Mouse (Mus musculus) liver, embryonic 16.5 days (tissue): ENCODE measurements around the gene Lbx2. TPM values are rescaled to one million over a fixed set of nuclear protein-coding genes. Genes with fewer than 3 reads are reported as not detected.
A peak's percentile ranks its signal among the peaks of the same experiment; 100 is the strongest.

ENCODE experiments used
- ATAC-seq: fragments of 200-750 bp; cut with Nextera tagmentation; 2 replicates; pipeline ENCODE4 v1.8.0; 2017; ENCODE audit warnings: low read depth, mild to moderate bottlenecking, moderate number of reproducible peaks, moderate library complexity
- H3K27ac ChIP-seq: fragments of 300-500 bp; sonication (generic); 2 replicates; pipeline ENCODE4 v1.5.1; 2014; ENCODE audit warnings: mild to moderate bottlenecking, low read length
- H3K27me3 ChIP-seq: fragments of 300-500 bp; sonication (generic); 2 replicates; pipeline ENCODE4 v1.6.1; 2014; ENCODE audit warnings: low read depth, low read length, mixed read lengths; ENCODE audit not compliant: control insufficient read depth, insufficient read depth
- H3K36me3 ChIP-seq: fragments of 300-500 bp; sonication (generic); 2 replicates; pipeline ENCODE4 v1.6.1; 2014; ENCODE audit warnings: mild to moderate bottlenecking; ENCODE audit not compliant: control insufficient read depth, insufficient read depth
- H3K4me1 ChIP-seq: fragments of 300-500 bp; sonication (generic); 2 replicates; pipeline ENCODE4 v1.6.1; 2014; ENCODE audit warnings: low read depth, low read length, mixed read lengths; ENCODE audit not compliant: control insufficient read depth
- H3K4me2 ChIP-seq: fragments of 300-500 bp; sonication (generic); 2 replicates; pipeline ENCODE4 v1.6.1; 2014; ENCODE audit warnings: low read depth, low read length, mixed read lengths
- H3K4me3 ChIP-seq: fragments of 300-500 bp; sonication (generic); 2 replicates; pipeline ENCODE4 v1.5.1; 2014; ENCODE audit warnings: low read depth, mild to moderate bottlenecking, low read length
- H3K9ac ChIP-seq: fragments of 300-500 bp; sonication (generic); 2 replicates; pipeline ENCODE4 v1.6.1; 2014; ENCODE audit warnings: low read depth, low read length
- H3K9me3 ChIP-seq: fragments of 300-500 bp; sonication (generic); replicated peaks from 2 replicates; pipeline ENCODE4 v1.6.1; 2016; ENCODE audit warnings: low read length; ENCODE audit not compliant: control insufficient read depth
- WGBS: fragments of 180-500 bp; shearing (Covaris S2); extraction: QIAGEN DNeasy Blood & Tissue Kit; methylation state at CpG from one replicate; pipeline ENCODE4 v1.1.7; 2014; ENCODE audit not compliant: insufficient replicate concordance; 5-methylcytosine and 5-hydroxymethylcytosine counted together
- polyA plus RNA-seq: library from polyadenylated mRNA; unstranded; fragments of >200 nt; fragmentation: Nextera tagmentation; extraction: Ambion mirVana; gene quantifications from 2 replicates; pipeline ENCODE4 v1.2.1, GENCODE M21; 2015

Gene Lbx2
- 0.25 and 0.48 TPM in 2 replicates for polyA plus RNA-seq

DNA sequence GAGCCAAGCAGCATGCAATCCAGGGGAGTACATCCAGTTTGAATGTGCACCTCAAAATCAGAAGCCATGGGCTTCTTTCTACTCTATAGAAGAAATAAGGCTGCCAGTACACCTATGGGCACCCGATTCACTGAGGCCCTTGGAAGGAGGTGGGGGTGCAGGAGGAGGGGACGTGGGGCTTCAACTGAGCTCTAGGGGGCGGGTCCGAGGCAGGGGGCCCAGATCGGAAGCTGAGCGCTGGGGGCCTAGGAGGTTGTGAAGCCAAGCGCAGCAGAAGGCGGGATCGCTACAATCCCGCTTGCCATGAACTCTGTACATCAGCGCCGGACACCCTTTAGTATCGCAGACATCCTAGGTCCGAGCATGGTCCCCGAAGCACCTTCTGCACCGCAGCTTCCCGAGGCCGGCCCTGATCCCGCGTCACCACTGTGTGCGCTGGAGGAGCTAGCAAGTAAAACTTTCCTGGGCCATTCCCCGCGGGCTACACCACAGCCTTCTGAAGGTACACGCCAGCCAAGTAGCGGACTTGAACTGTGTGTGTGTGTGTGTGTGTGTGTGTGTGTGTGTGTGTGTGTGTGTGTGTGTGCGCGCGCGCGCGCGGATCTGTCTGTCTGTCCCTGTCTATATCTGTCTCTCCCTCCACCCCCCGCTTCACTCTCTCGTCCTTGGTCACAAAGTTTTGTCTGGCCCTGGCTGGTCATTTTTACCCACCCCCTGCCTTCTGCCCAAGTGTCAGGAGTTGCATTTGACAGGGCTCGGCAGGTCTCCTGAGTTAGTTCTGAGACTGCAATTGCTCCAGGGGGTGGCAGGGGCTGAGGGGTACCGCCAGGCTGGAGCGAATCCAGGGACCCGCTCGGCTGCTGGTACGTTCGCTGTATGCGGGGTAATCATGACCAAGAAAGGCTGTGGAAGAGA is at the start of gene Lbx2:
Lbx2 (plus strand) TSS at position 247 of the 915 bp plus-strand sequence.
- Histone ChIP-seq H3K9ac (no peak within 1 kb of the TSS), H3K27ac (no peak within 1 kb of the TSS), H3K4me3 (0 out of 2 replicates have a peak within 1 kb of the TSS, but pooled peaks have one; percentile 10), H3K4me2 (peak within 1 kb of the TSS; percentile 28), H3K4me1 (no peaks in the 10 kb centered on the region; the same call in 1 of the 2 replicates), H3K27me3 (peaks cover 79% of the 10 kb centered on the region), H3K36me3 (peaks cover 2% of the 10 kb centered on the region; the same call in 1 of the 2 replicates), H3K9me3 (no peaks in the 10 kb centered on the region)
- ATAC-seq = no peak
- 4% methylated on average over 42 of the region's 42 CpGs for WGBS

DNA sequence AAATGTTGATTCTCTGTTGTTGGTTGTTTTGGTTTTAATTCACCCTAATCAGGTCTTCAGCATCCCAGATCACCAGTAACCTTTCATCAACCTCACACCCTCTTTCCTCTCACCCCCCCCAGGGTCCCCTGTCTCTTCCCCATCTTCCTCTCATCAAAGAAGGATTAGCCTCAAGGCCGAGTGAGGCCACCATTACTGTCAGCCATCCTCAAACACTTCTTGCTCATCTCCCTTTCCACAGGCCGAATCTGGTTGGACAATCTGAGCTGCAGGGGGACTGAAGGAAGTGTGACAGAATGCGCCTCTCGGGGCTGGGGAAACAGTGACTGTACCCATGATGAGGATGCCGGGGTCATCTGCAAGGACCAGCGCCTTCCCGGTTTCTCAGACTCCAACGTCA is 49.0 kb upstream of the Lbx2 start:
- no peak overlapping the region for H3K27ac ChIP-seq
- H3K4me1 ChIP-seq = peaks cover 36% of the 10 kb centered on the region
- H3K27me3 ChIP-seq = peaks cover 7% of the 10 kb centered on the region
- no peaks in the 10 kb centered on the region for H3K9me3 ChIP-seq
- WGBS = 78% methylated on average over 8 of the region's 8 CpGs
- no peak overlapping the region for H3K4me3 ChIP-seq
- no peak overlapping the region for H3K9ac ChIP-seq
- H3K4me2 ChIP-seq = no peak overlapping the region
- no peak for ATAC-seq
- no peaks in the 10 kb centered on the region for H3K36me3 ChIP-seq

- no peaks in the 10 kb centered on the region for H3K9me3 ChIP-seq
- H3K27me3 ChIP-seq = peaks cover 7% of the 10 kb centered on the region
- H3K4me3 ChIP-seq = peak overlapping the region; percentile 41
- peaks cover 29% of the 10 kb centered on the region for H3K4me1 ChIP-seq
- WGBS = 11% methylated on average over 24 of the region's 24 CpGs
- H3K9ac ChIP-seq = peak overlapping the region; percentile 55
- peak overlapping the region; percentile 95 for H3K27ac ChIP-seq
- peak overlapping the region; percentile 69 for H3K4me2 ChIP-seq
- ATAC-seq = peak; percentile 99
- H3K36me3 ChIP-seq = no peaks in the 10 kb centered on the region
Measured at GRCm38 (mm10) chr6:83038496-83039012, 47.6 kb upstream of the Lbx2 start.

DNA sequence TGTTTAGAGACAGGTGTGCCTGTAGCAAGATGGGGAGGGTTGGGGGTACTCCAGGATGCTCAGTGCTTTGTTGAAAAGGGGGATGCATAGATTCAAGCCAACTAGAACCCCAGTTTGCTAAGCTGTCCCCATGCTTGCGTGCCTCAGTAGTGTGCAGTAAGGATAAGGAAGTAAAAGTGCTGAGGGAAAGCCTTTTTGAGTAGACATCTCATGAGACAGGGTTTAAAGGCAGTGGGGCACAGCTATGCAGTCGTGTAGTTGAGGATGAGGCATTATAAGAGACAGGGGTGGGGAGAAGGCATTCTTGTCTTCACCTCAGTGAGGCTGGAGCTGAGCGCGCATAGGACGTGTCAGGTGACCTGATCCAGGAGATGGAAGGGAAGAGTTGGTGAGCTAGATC is 45.6 kb upstream of the Lbx2 start:
- Histone ChIP-seq H3K9me3 (no peaks in the 10 kb centered on the region), H3K4me1 (peaks cover 24% of the 10 kb centered on the region), H3K27me3 (peaks cover 4% of the 10 kb centered on the region), H3K27ac (no peak overlapping the region), H3K4me3 (no peak overlapping the region), H3K4me2 (no peak overlapping the region), H3K9ac (no peak overlapping the region), H3K36me3 (no peaks in the 10 kb centered on the region)
- 74% methylated on average over 5 of the region's 5 CpGs for WGBS
- ATAC-seq = no peak

- no peaks in the 10 kb centered on the region for H3K9me3 ChIP-seq
- no peak overlapping the region for H3K4me3 ChIP-seq
- WGBS = 64% methylated on average over 6 of the region's 6 CpGs
- H3K27me3 ChIP-seq = no peaks in the 10 kb centered on the region
- H3K9ac ChIP-seq = no peak overlapping the region
- H3K36me3 ChIP-seq = no peaks in the 10 kb centered on the region
- H3K4me1 ChIP-seq = peaks cover 21% of the 10 kb centered on the region
- ATAC-seq = no peak
- no peak overlapping the region for H3K27ac ChIP-seq
- H3K4me2 ChIP-seq = no peak overlapping the region
Measured at GRCm38 (mm10) chr6:83043561-83043960, 42.6 kb upstream of the Lbx2 start.

GRCm38 (mm10) chr6:83043993-83044392 is 42.2 kb upstream of the Lbx2 start:
- H3K4me1 ChIP-seq = peaks cover 17% of the 10 kb centered on the region
- no peak overlapping the region for H3K9ac ChIP-seq
- no peaks in the 10 kb centered on the region for H3K27me3 ChIP-seq
- no peaks in the 10 kb centered on the region for H3K36me3 ChIP-seq
- H3K4me3 ChIP-seq = no peak overlapping the region
- no peak overlapping the region for H3K27ac ChIP-seq
- no peak for ATAC-seq
- no peaks in the 10 kb centered on the region for H3K9me3 ChIP-seq
- 69% methylated on average over 5 of the region's 5 CpGs for WGBS
- H3K4me2 ChIP-seq = no peak overlapping the region

DNA sequence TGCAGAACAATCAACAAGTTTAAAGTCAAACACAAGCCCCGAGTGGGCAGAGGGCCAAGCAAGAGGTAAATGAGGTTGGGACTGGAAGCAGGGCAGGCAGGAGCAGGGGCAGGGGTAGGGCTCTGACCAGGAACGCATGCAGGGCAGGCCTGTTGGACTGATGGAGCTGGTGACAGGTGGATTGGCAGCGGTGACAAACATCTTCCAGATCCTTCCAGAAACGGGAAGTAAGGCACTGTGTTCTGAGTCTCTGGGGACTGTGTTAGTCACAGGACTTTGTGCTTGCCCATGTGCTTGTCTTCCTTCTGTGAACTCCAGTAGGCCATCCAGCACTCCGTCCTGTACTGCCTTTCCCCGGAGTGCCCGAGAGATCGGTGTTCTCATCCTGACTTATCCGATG is 41.4 kb upstream of the Lbx2 start:
- H3K9me3 ChIP-seq = no peaks in the 10 kb centered on the region
- no peak overlapping the region for H3K4me2 ChIP-seq
- WGBS = 58% methylated on average over 9 of the region's 9 CpGs
- no peak overlapping the region for H3K27ac ChIP-seq
- ATAC-seq = no peak
- H3K4me1 ChIP-seq = peaks cover 11% of the 10 kb centered on the region
- no peak overlapping the region for H3K4me3 ChIP-seq
- H3K36me3 ChIP-seq = no peaks in the 10 kb centered on the region
- no peaks in the 10 kb centered on the region for H3K27me3 ChIP-seq
- no peak overlapping the region for H3K9ac ChIP-seq

GRCm38 (mm10) chr6:83049367-83049766 is 36.8 kb upstream of the Lbx2 start:
- ATAC-seq = no peak
- no peak overlapping the region for H3K4me2 ChIP-seq
- whole genome bisulfite sequencing = 63% methylated on average over 10 of the region's 10 CpGs
- H3K36me3 ChIP-seq = peaks cover 13% of the 10 kb centered on the region
- no peak overlapping the region for H3K4me3 ChIP-seq
- H3K27ac ChIP-seq = no peak overlapping the region
- no peak overlapping the region for H3K9ac ChIP-seq
- H3K9me3 ChIP-seq = no peaks in the 10 kb centered on the region
- peaks cover 21% of the 10 kb centered on the region for H3K4me1 ChIP-seq
- H3K27me3 ChIP-seq = no peaks in the 10 kb centered on the region
